Mouse (Mus musculus) thymus, postnatal 0 days (tissue): ENCODE data around the gene Ghr. TPM values are rescaled to one million over a fixed set of nuclear protein-coding genes. Genes with fewer than 3 reads are reported as not detected.

Experiments used
- DNase-seq: peaks from one replicate; pipeline ENCODE4 v3.0.0-alpha.2; 2015; ENCODE audit warnings: low spot score
- polyA plus RNA-seq: library from polyadenylated mRNA; unstranded; fragments of >200 nt; fragmentation: Nextera tagmentation; extraction: Ambion mirVana; gene quantifications from 2 replicates; pipeline ENCODE4 v1.2.1, GENCODE M21; 2015

The Ghr gene
- polyA plus RNA-seq, 1 experiment from 2014 or later, result 5.4 TPM

DNA sequence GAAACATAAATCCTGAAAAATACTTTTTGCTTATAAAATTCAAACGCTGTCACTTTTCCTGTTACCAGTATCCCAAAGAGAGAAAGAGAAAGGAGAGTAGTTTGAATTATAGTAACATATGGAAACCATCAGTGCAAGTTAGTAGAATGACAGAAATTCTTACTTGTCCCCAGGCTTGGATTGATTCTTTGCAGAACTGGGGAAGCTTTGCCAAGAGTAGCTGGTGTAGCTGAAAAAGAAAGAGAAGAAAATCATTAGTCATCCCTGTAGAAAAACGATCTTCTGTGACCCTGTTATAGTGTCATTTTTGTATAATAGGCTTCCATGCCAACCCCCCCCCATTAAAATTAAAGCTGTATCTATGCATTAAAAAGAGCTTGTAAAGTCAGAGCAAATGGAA, 194.8 kb downstream of the Ghr start:
- DNase-seq, result no peak

DNA sequence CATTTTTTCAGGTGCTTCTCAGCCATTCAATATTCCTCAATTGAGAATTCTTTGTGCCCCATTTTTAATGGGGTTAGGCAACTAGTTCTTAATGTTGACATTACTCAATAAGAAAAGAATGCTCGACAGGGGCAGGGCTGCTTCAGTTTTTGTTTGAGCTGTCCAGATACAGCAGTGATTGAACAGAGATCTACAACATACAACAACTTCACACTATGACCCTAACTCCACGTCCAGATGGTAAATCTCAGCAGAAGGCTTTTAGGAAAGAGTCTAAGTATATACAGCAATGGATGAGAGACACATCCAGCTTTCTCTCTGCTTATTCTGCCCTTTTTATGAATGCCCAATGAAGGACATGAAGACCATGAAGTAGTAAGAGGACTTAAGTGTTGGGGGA, 199.5 kb downstream of the Ghr start:
- no peak for DNase-seq

GRCm38 (mm10) chr15:3381413-3381812, 201.9 kb downstream of the Ghr start:
- no peak for DNase-seq

DNA sequence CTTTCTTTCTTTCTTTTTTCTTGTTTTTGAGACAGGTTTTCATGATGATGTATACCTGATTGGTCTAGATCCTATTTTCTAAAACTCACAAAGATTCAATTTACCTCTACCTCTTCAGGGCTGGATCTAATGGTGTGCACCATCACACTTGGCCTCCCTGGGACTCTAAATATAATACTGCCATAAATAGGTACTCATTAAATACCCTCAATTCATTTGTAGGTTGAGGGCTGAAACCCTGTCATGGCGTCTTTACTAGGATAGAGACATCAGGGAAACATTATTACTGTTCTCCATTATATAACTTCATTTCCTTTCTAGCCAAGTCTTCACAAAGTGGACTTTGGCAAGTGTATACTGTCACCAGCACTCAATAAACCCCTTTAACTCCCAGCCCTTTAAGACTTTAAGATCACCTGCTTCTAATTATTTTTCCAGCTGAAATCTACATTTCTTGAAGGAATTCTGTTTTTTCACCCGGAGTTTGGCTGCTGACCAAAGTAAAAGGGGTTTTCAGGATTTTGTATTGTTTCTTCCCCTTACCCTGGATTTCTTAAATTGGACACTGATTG, 214.9 kb downstream of the Ghr start:
- no peak for DNase-seq

DNA sequence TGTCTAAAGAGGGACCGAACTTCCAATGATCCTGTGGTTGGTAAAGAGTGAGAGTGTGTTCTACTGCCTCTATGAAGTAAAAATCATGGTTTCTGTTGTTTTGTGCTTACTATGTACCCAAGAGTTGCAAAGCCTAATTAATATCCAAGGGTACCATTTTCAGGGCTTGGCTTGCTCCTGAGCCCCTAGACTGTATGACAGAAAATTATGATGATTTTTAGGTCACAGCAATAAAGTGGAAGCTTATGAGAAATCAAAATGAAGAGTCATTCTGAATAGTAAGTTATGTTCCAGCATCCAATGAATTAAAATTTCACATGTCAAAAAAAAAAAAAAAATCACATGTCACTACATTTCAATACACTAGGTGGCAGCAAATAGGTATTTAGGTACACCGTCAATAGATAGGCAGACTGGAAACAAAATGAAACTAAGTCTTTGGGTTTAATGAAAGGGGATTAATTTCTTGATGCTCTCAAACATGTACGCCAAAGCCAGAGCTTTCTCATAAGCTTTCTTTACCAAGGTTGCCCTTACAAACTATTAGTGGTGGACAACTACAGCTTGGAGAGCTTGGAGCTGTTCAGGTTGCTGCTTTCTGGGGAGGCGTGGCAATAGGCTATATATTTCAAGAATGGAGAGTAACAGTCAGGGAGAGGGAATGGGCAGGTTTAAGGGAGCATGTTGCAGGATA, 227.1 kb downstream of the Ghr start:
- DNase-seq, result peak; percentile 18

- DNase-seq, result no peak
These were observed 229.6 kb downstream of the Ghr start for GRCm38 (mm10) chr15:3353696-3354095.

DNA sequence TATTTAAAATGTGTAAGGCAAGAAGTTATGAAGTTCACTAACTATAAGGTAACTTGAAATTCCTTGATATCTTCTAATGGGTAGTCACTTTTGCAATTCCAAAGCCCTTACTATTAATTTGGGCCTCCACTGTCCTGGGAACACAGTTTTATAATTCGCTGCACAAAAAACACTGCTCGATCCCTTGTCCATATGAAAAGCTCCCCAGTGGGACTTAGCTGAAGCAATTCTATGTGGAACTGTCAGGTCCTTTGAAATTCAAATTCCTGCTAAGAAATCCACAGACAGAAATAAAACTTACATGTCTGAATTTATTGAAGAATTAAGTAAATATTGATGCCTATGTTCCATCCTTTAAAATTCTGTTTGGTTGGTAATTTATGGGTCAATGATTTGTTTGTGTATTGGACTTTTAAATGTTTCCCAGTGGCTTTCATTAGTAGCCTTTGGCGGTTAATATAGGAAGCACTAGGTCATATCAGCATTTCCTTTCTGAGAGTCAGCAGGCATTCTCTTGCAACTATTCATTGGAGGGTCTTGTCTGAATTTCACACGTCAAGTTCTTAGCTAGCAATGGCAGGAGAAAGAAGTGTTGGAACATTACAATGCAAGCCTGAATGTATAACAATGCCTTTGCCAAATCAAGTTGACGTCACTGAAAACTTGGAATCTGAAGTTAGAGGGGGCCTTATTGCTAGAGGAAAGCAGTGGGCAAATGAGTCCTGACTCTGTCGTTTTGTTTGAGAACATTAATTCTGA, 233.8 kb downstream of the Ghr start:
- no peak for DNase-seq

DNA sequence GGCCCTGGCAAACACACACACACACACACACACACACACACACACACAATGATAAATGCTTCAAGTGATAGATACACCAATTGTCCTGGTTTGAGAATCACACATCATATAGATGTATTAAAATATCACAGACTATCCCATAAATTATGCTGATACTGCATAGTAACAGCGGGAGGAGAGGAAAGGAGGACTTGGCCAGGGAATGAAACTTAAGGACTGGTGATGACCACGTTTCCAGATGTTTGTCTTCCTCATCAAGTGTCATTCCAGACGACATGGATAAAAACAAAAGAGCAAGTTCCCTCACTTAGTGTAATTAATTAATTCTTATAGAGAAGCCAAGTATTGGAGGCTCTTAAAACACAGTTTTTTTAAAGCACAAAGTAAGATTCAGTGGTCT, 236.6 kb downstream of the Ghr start:
- no peak for DNase-seq

- DNase-seq, result no peak
These were observed 238.7 kb downstream of the Ghr start for GRCm38 (mm10) chr15:3344555-3344954.

- no peak for DNase-seq
These were observed 241.3 kb downstream of the Ghr start for GRCm38 (mm10) chr15:3341806-3342582.

DNA sequence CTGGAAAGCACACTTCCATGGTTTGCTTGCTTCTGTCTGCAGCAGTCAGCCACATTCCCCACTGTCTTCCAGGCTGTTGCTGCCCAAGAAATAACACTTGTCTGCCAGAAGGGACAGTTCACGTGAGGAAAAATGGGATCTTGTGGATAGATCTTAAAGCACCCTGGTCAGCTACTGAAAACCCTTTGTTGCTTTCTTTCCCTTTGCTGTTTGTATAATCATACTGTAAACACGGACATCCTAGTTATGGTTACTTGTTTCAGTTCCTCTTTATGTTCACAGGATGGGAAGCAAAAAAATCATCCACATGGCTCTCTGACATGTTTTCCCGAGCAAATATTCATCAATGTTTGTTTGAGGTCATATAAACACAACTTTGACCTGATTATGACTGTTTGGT, 243.4 kb downstream of the Ghr start:
- DNase-seq, result no peak

GRCm38 (mm10) chr15:3332517-3332916, 250.8 kb downstream of the Ghr start:
- no peak for DNase-seq

GRCm38 (mm10) chr15:3331813-3332212, 251.5 kb downstream of the Ghr start:
- DNase-seq, result no peak

DNA sequence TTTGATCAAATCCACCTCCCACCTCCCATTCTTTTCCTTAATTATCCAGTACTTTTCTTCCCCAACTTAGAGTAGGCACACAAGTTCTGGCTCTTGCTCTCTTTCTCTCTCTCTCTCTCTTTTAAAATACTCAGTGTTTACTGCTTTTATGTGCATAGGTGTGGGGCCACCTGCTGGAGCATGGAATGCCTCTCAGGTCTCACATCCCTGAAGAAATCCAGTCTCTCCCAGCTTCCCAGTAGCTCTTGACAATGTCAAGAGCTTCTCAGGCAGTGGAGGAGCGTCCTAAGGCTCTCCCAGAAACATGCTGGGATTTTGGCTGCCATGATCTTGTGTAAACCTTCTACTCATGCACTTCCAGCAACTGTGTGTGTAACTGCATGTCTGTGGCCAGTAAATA, 253.0 kb downstream of the Ghr start:
- no peak for DNase-seq

GRCm38 (mm10) chr15:3323041-3323440, 260.3 kb downstream of the Ghr start:
- no peak for DNase-seq

- DNase-seq, result no peak
These were observed 263.4 kb downstream of the Ghr start for GRCm38 (mm10) chr15:3319929-3320328.

DNA sequence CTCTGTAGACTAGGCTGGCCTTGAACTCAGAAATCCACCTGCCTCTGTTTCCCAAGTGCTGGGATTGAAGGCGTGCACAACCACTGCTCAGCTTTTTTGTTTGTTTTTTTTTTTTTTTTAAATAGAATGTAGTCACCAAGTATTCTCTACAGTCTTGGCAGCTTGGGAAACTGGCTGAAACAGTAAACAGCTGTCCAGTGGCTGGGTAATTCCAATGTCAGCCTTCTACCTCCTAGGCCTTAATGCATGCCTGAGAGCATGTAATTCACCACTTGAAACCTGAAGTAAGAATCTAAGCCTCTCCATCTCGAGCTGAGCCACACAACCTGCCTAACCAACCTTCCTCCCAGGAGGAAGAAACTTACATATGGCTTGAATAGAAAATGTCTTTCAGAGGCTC, 266.7 kb downstream of the Ghr start:
- no peak for DNase-seq

DNA sequence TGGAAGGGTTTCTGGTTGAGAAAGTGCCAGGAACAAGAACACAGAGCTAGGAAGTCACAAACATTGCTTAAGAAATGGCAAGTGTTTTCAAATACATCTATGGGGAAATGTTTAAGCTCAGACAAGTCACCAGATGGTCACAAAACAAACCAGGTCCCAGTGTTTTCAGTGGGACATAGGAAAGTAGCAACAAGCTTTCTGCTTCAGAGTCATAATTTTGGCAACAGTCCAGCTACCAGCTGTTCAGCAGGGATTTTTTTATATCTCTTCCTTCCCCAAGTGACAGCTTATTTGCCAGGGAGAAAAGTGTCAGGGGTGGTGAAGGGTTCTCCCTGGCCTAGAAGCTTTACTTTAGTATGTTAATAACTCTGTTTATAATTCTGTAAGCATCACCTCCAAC, 270.4 kb downstream of the Ghr start:
- no peak for DNase-seq

DNA sequence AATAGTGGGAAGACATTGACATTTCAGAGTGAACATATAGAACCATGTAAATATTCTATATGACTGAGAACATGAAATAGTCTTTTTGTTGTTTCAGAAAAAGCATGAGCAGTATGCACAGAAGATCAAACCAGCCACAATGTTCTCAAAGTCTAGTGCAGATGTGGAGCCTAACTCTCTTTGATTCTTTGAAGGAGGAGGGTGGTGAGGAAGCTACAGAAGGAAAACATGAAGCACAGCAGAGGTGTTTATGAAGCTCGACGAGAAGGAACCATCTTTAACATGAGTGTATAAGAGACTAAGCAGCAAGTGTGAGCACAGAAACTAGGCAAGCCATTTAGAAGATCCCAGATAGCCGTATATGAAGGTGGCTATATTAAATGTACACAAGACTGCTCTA, 273.4 kb downstream of the Ghr start:
- peak; percentile 75 for DNase-seq

GRCm38 (mm10) chr15:3303426-3303825, 279.9 kb downstream of the Ghr start, which contains the start of gene Ccdc152:
Gene Ccdc152, minus strand, starts transcription at chr15:3303526.
- DNase-seq, result no peak

DNA sequence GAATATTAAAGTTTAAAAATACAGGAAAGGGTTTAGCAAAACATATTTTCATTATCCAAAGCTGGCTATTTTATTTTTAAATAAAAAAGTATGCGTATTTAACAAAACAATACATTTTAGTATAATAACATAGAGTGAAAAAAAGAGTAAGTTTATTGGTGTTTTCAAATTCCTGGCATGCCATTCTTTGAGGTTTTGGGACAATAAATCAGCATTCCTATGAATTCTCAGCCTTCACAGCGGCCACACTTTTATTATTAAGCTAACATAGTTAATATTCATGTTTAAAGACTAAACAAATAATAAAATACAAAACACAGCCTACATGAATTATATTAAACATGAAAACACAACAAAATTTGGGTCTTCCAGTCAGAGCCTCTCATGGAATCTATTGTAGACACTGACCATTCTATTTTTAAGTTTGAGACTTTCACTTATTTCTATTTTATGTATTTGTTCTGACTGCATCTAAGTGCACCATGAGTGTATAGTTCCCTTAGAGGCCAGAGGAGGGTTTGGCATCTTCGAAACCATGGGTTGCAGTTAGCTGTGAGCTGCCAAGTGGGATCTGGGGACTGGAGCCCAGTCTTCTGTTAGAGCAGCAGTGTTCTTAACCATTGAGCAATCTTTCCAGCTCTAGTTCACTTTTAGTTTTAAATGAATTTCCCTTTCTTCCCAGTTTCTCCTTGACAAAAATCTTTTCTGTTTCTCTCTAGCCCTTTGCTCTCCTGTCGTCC, 282.8 kb downstream of the Ghr start:
- DNase-seq, result no peak
